In the genomic region with DNA sequence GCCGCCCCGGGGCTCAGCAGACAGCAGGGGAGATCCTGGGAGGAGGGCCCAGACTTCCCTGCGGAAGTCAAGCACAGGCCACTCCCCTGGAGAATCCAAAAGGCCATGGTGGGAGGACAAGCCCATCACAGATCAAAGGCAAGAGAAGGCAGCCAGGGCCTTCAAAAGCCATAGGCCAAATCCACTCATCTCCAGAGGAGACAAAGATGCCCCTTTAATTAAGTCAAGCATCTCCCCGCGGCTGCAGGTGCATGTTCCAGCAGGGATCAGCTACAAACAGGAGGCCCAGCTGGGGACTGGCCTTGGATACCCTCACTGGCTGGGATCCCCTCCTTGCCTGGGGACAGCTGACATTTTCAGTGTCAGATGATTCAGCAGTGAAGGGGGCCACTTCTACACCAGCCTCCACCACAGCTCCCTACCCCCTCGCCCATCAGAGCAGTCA, we compare ENCODE assay signal across 12 mouse cellular contexts.
DNase-seq lines count a peak whose midpoint lies in the region; ATAC-seq and TF ChIP-seq lines count a peak whose summit lies in the region.
"Had no signal": no experiment of that assay in that cellular context is flagged by ENCODE, and none has a peak within 500 bp of the region (broad histone marks: within the 10 kb centered on the region; RNA-seq: fewer than 3 reads in every experiment).

No protein-coding gene starts in this region.

- no peak overlapping the region for H3K4me2 ChIP-seq in kidney, embryonic 14.5 days (replicated peaks; ENCODE audit: low read depth, low read length)
- H3K4me2 ChIP-seq in forebrain, embryonic 11.5 days (ENCODE audit: low read depth, low read length, severe bottlenecking), result no peak overlapping the region
- H3K4me2 ChIP-seq in midbrain, embryonic 11.5 days, result no peak overlapping the region
- H3K4me2 ChIP-seq in liver, postnatal 0 days (ENCODE audit: low read depth, low read length), result no peak overlapping the region
- H3K4me2 ChIP-seq: lung, embryonic 15.5 days; stomach, embryonic 15.5 days had no signal

- no peak overlapping the region for H3K27ac ChIP-seq in kidney, embryonic 14.5 days (ENCODE audit: low read depth, low read length)
- H3K27ac ChIP-seq in forebrain, embryonic 11.5 days (ENCODE audit: low read depth, low read length), result no peak overlapping the region
- peak overlapping the region; percentile 32; the same call in 1 of the 2 replicates for H3K27ac ChIP-seq in midbrain, embryonic 11.5 days (ENCODE audit: low read depth, low read length)
- H3K27ac ChIP-seq in liver, postnatal 0 days (ENCODE audit: low read depth), result no peak overlapping the region
- H3K27ac ChIP-seq: lung, embryonic 15.5 days; stomach, embryonic 15.5 days had no signal

- no peaks in the 10 kb centered on the region for H3K9me3 ChIP-seq in kidney, embryonic 14.5 days (ENCODE audit: control insufficient read depth, low read length)
- H3K9me3 ChIP-seq in forebrain, embryonic 11.5 days (ENCODE audit: control insufficient read depth, low read length), result no peaks in the 10 kb centered on the region
- no peaks in the 10 kb centered on the region for H3K9me3 ChIP-seq in midbrain, embryonic 11.5 days (ENCODE audit: control insufficient read depth, low read length)
- H3K9me3 ChIP-seq in liver, postnatal 0 days (ENCODE audit: low read length), result no peaks in the 10 kb centered on the region
- H3K9me3 ChIP-seq: lung, embryonic 15.5 days; stomach, embryonic 15.5 days had no signal

- 14% methylated on average over 6 of the region's 6 CpGs for WGBS in kidney, embryonic 14.5 days
- 10% methylated on average over 6 of the region's 6 CpGs for WGBS in forebrain, embryonic 11.5 days
- WGBS in midbrain, embryonic 11.5 days, result 6% methylated on average over 6 of the region's 6 CpGs
- 73% methylated on average over 6 of the region's 6 CpGs for WGBS in liver, postnatal 0 days (ENCODE audit: insufficient replicate concordance)

- TF ChIP-seq EP300 in liver, postnatal 0 days (IDR thresholded peaks at IDR 0.05; ENCODE audit: low read depth), result no peak

- H3K9ac ChIP-seq in kidney, embryonic 14.5 days (ENCODE audit: low read depth, low read length), result no peak overlapping the region
- no peak overlapping the region for H3K9ac ChIP-seq in forebrain, embryonic 11.5 days (ENCODE audit: low read length)
- H3K9ac ChIP-seq in midbrain, embryonic 11.5 days (ENCODE audit: low read length), result no peak overlapping the region
- H3K9ac ChIP-seq in liver, postnatal 0 days (replicated peaks), result no peak overlapping the region
- H3K9ac ChIP-seq: lung, embryonic 15.5 days; stomach, embryonic 15.5 days had no signal

- H3K4me1 ChIP-seq in kidney, embryonic 14.5 days (ENCODE audit: control insufficient read depth, insufficient read depth, low read length), result peaks cover 45% of the 10 kb centered on the region
- peaks cover 7% of the 10 kb centered on the region; the same call in 1 of the 2 replicates for H3K4me1 ChIP-seq in forebrain, embryonic 11.5 days (replicated peaks; ENCODE audit: control insufficient read depth, insufficient read depth, low read length)
- H3K4me1 ChIP-seq in midbrain, embryonic 11.5 days (ENCODE audit: control insufficient read depth, insufficient read depth, low read length), result peaks cover 20% of the 10 kb centered on the region
- H3K4me1 ChIP-seq in liver, postnatal 0 days (ENCODE audit: insufficient read depth), result peaks cover 6% of the 10 kb centered on the region

- ATAC-seq in kidney, embryonic 14.5 days (ENCODE audit: low FRiP score, low TSS enrichment), result peak; percentile 11; the same call in 1 of the 2 replicates
- ATAC-seq in forebrain, embryonic 11.5 days (replicated peaks; ENCODE audit: low FRiP score), result 0 out of 2 replicates have a peak, but pooled peaks have one; percentile 44
- ATAC-seq in midbrain, embryonic 11.5 days (ENCODE audit: low FRiP score), result peak; percentile 66
- no peak for ATAC-seq in liver, postnatal 0 days
- ATAC-seq: CD4-positive, CD25-positive, alpha-beta regulatory T cell, adult 4 months had no signal

- H3K4me3 ChIP-seq in kidney, embryonic 14.5 days (ENCODE audit: low read length), result no peak overlapping the region
- no peak overlapping the region for H3K4me3 ChIP-seq in forebrain, embryonic 11.5 days (ENCODE audit: low read depth, low read length)
- H3K4me3 ChIP-seq in midbrain, embryonic 11.5 days (ENCODE audit: low read depth, low read length), result no peak overlapping the region
- no peak overlapping the region for H3K4me3 ChIP-seq in liver, postnatal 0 days (ENCODE audit: low read depth, low read length)
- H3K4me3 ChIP-seq: lung, embryonic 15.5 days; stomach, embryonic 15.5 days had no signal

- no peak for DNase-seq in kidney, postnatal 4 days
- peak; percentile 52 for DNase-seq in adrenal gland, postnatal 10 days
- no peak for DNase-seq in forebrain, embryonic 11.5 days (ENCODE audit: low spot score)
- DNase-seq in midbrain, embryonic 11.5 days (ENCODE audit: low spot score, missing footprints), result no peak
- DNase-seq in ovary, postnatal 14 days (ENCODE audit: low spot score), result no peak
- no peak for DNase-seq in liver, postnatal 0 days
- no peak for DNase-seq in B cell, adult 2 months
- DNase-seq: cerebellum, adult 18-20 months had no signal

- H3K27me3 ChIP-seq in kidney, embryonic 14.5 days (ENCODE audit: control insufficient read depth, insufficient read depth, low read length), result no peaks in the 10 kb centered on the region
- no peaks in the 10 kb centered on the region for H3K27me3 ChIP-seq in forebrain, embryonic 11.5 days (ENCODE audit: control insufficient read depth, insufficient read depth, low read length)
- no peaks in the 10 kb centered on the region for H3K27me3 ChIP-seq in midbrain, embryonic 11.5 days (ENCODE audit: control insufficient read depth, insufficient read depth, low read length)
- H3K27me3 ChIP-seq in liver, postnatal 0 days (ENCODE audit: insufficient read depth, low read length), result no peaks in the 10 kb centered on the region
- H3K27me3 ChIP-seq: lung, embryonic 15.5 days; stomach, embryonic 15.5 days had no signal

- H3K36me3 ChIP-seq in kidney, embryonic 14.5 days (ENCODE audit: control insufficient read depth, insufficient read depth, low read length), result no peaks in the 10 kb centered on the region
- no peaks in the 10 kb centered on the region for H3K36me3 ChIP-seq in forebrain, embryonic 11.5 days (ENCODE audit: control insufficient read depth, insufficient read depth, low read length)
- H3K36me3 ChIP-seq in midbrain, embryonic 11.5 days (ENCODE audit: control insufficient read depth, insufficient read depth, low read length), result no peaks in the 10 kb centered on the region
- H3K36me3 ChIP-seq in liver, postnatal 0 days (replicated peaks; ENCODE audit: insufficient read depth, low read length), result no peaks in the 10 kb centered on the region
- H3K36me3 ChIP-seq: lung, embryonic 15.5 days; stomach, embryonic 15.5 days had no signal

- TF ChIP-seq CTCF in liver, postnatal 0 days (IDR thresholded peaks at IDR 0.05; ENCODE audit: low read depth), result no peak
